Comparison of ENCODE assay signal across 14 mouse cellular contexts in the genomic region with DNA sequence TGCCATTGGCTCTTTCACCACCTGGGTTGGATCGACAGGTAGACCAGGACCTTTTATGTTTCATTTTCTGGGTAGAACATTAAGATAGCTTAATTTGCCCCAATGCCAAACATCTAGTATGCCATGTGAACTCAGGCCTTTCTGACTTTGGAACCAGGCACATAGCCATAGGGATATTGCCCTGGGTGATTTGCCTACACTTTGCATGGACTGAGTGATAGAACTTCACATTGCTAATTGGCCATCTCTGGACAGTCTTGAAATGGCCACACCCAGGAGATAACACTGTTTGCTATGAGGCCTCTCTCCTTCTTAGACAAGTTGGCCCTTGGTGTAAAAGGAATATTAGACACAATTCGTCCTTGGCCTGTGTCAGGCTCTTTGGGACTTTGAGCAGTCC. TPM values are rescaled to one million over a fixed set of nuclear protein-coding genes. Genes with fewer than 3 reads are reported as not detected.
DNase-seq lines count a peak whose midpoint lies in the region; ATAC-seq lines count a peak whose summit lies in the region.
"Had no signal": no experiment of that assay in that cellular context is flagged by ENCODE, and none has a peak within 500 bp of the region (broad histone marks: within the 10 kb centered on the region; RNA-seq: fewer than 3 reads in every experiment).

No protein-coding gene starts in this region.

- 90% methylated on average over 2 of the region's 2 CpGs for WGBS in hindbrain, embryonic 13.5 days
- 88% methylated on average over 2 of the region's 2 CpGs for WGBS in hindbrain, embryonic 11.5 days
- 90% methylated on average over 2 of the region's 2 CpGs for WGBS in hindbrain, embryonic 14.5 days
- WGBS in midbrain, embryonic 16.5 days: 92% methylated on average over 2 of the region's 2 CpGs

- no peaks in the 10 kb centered on the region for H3K9me3 ChIP-seq in hindbrain, embryonic 13.5 days
- H3K9me3 ChIP-seq in hindbrain, embryonic 11.5 days (ENCODE audit: control insufficient read depth, low read length): no peaks in the 10 kb centered on the region
- no peaks in the 10 kb centered on the region for H3K9me3 ChIP-seq in hindbrain, embryonic 14.5 days (ENCODE audit: control insufficient read depth, low read length)
- no peaks in the 10 kb centered on the region for H3K9me3 ChIP-seq in midbrain, embryonic 16.5 days (replicated peaks; ENCODE audit: control insufficient read depth, low read length, poor library complexity, severe bottlenecking)
- H3K9me3 ChIP-seq: embryonic facial prominence, embryonic 15.5 days; limb, embryonic 12.5 days had no signal

- no peak for DNase-seq in hindbrain, embryonic 11.5 days (ENCODE audit: low spot score)
- peak; percentile 28 for DNase-seq in CD4-positive helper T cell, adult 2 months (ENCODE audit: low read depth, low spot score)
- no peak for DNase-seq in hindbrain, embryonic 14.5 days (ENCODE audit: low spot score)
- no peak for DNase-seq in ovary, postnatal 14 days (ENCODE audit: low spot score)
- DNase-seq in gastrocnemius, postnatal 4 days (ENCODE audit: low spot score in 2 of 2): no peak
- no peak for DNase-seq in c-Kit-positive CD71-positive TER-119-positive erythroid progenitor cells, embryonic 14.5 days (ENCODE audit: low spot score)
- DNase-seq: cerebellum, postnatal 25 days; heart, postnatal 4 days; layer of hippocampus, postnatal 36 days had no signal

- no peak overlapping the region for H3K9ac ChIP-seq in hindbrain, embryonic 13.5 days
- H3K9ac ChIP-seq in hindbrain, embryonic 11.5 days (ENCODE audit: low read depth, low read length): no peak overlapping the region
- H3K9ac ChIP-seq in hindbrain, embryonic 14.5 days: no peak overlapping the region
- H3K9ac ChIP-seq in midbrain, embryonic 16.5 days (ENCODE audit: low read depth, low read length): no peak overlapping the region
- H3K9ac ChIP-seq: embryonic facial prominence, embryonic 15.5 days; limb, embryonic 12.5 days had no signal

- H3K4me1 ChIP-seq in hindbrain, embryonic 13.5 days (replicated peaks): peaks cover 89% of the 10 kb centered on the region
- H3K4me1 ChIP-seq in hindbrain, embryonic 11.5 days (replicated peaks; ENCODE audit: control insufficient read depth, insufficient read depth, low read length): peaks cover 2% of the 10 kb centered on the region; the same call in 1 of the 2 replicates
- peaks cover 60% of the 10 kb centered on the region for H3K4me1 ChIP-seq in hindbrain, embryonic 14.5 days (replicated peaks; ENCODE audit: control insufficient read depth, insufficient read depth, low read length)
- H3K4me1 ChIP-seq in midbrain, embryonic 16.5 days (ENCODE audit: control insufficient read depth, insufficient read depth, low read length): peaks cover 57% of the 10 kb centered on the region

- peak overlapping the region; percentile 79 for H3K4me2 ChIP-seq in hindbrain, embryonic 13.5 days
- H3K4me2 ChIP-seq in hindbrain, embryonic 11.5 days (replicated peaks; ENCODE audit: low read depth, low read length): no peak overlapping the region
- peak overlapping the region; percentile 96 for H3K4me2 ChIP-seq in hindbrain, embryonic 14.5 days (replicated peaks)
- peak overlapping the region; percentile 71 for H3K4me2 ChIP-seq in midbrain, embryonic 16.5 days (ENCODE audit: low read length)
- H3K4me2 ChIP-seq: embryonic facial prominence, embryonic 15.5 days; limb, embryonic 12.5 days had no signal

- H3K36me3 ChIP-seq in hindbrain, embryonic 13.5 days: peaks cover 33% of the 10 kb centered on the region
- no peaks in the 10 kb centered on the region for H3K36me3 ChIP-seq in hindbrain, embryonic 11.5 days (ENCODE audit: control insufficient read depth, insufficient read depth, low read length)
- peaks cover 32% of the 10 kb centered on the region; the same call in 1 of the 2 replicates for H3K36me3 ChIP-seq in hindbrain, embryonic 14.5 days (replicated peaks; ENCODE audit: control insufficient read depth, insufficient read depth)
- H3K36me3 ChIP-seq in midbrain, embryonic 16.5 days (ENCODE audit: control insufficient read depth, insufficient read depth, low read length): peaks cover 2% of the 10 kb centered on the region; the same call in 1 of the 2 replicates

- H3K4me3 ChIP-seq in hindbrain, embryonic 13.5 days: peak overlapping the region; percentile 51; the same call in 1 of the 2 replicates
- no peak overlapping the region for H3K4me3 ChIP-seq in hindbrain, embryonic 11.5 days (ENCODE audit: low read depth, low read length)
- peak overlapping the region; percentile 96 for H3K4me3 ChIP-seq in hindbrain, embryonic 14.5 days (replicated peaks; ENCODE audit: low read length)
- peak overlapping the region; percentile 44; the same call in 1 of the 2 replicates for H3K4me3 ChIP-seq in midbrain, embryonic 16.5 days (ENCODE audit: low read depth, low read length)
- H3K4me3 ChIP-seq: embryonic facial prominence, embryonic 15.5 days; limb, embryonic 12.5 days had no signal

- no peaks in the 10 kb centered on the region for H3K27me3 ChIP-seq in hindbrain, embryonic 13.5 days
- H3K27me3 ChIP-seq in hindbrain, embryonic 11.5 days (ENCODE audit: control insufficient read depth, insufficient read depth, low read length): no peaks in the 10 kb centered on the region
- no peaks in the 10 kb centered on the region for H3K27me3 ChIP-seq in hindbrain, embryonic 14.5 days (ENCODE audit: control insufficient read depth, insufficient read depth, low read length)
- no peaks in the 10 kb centered on the region for H3K27me3 ChIP-seq in midbrain, embryonic 16.5 days (ENCODE audit: control insufficient read depth, insufficient read depth, low read depth, low read length)
- H3K27me3 ChIP-seq: embryonic facial prominence, embryonic 15.5 days; limb, embryonic 12.5 days; Patski had no signal

- H3K27ac ChIP-seq in hindbrain, embryonic 13.5 days: no peak overlapping the region
- H3K27ac ChIP-seq in hindbrain, embryonic 11.5 days (ENCODE audit: low read depth, low read length): no peak overlapping the region
- no peak overlapping the region for H3K27ac ChIP-seq in hindbrain, embryonic 14.5 days
- no peak overlapping the region for H3K27ac ChIP-seq in midbrain, embryonic 16.5 days (ENCODE audit: low read length)
- H3K27ac ChIP-seq: embryonic facial prominence, embryonic 15.5 days; limb, embryonic 12.5 days had no signal

- ATAC-seq in hindbrain, embryonic 13.5 days (ENCODE audit: low FRiP score): no peak
- ATAC-seq in hindbrain, embryonic 11.5 days (ENCODE audit: low FRiP score): no peak
- ATAC-seq in hindbrain, embryonic 14.5 days (ENCODE audit: low FRiP score): no peak
- ATAC-seq in midbrain, embryonic 16.5 days: no peak
- ATAC-seq: Patski had no signal

RNA-seq across cellular contexts. Expression of gene Btg1, which starts 7.6 kb away (rescaled TPM):
- polyA plus RNA-seq in hindbrain, embryonic 13.5 days (2015; fragmentation: Nextera tagmentation; extraction: Ambion mirVana): 51.8 and 52.7 TPM in 2 replicates
- 57.2 and 57.6 TPM in 2 replicates for polyA plus RNA-seq in hindbrain, embryonic 11.5 days (2014; fragmentation: Nextera tagmentation; extraction: Ambion mirVana)
- polyA plus RNA-seq in hindbrain, embryonic 14.5 days (2014; fragmentation: Nextera tagmentation; extraction: Ambion mirVana): 54.5 and 54.7 TPM in 2 replicates
- 33.6 and 46.5 TPM in 2 replicates for polyA plus RNA-seq in midbrain, embryonic 16.5 days (2015; fragmentation: Nextera tagmentation; extraction: Ambion mirVana)
- total RNA-seq in gastrocnemius, postnatal 4 days (2021): 10 to 100 TPM; 65.8 to 67.8 TPM
